Mouse (Mus musculus) heart, embryonic 12.5 days (tissue): ENCODE measurements around the gene Ndrg3. TPM values are rescaled to one million over a fixed set of nuclear protein-coding genes. Genes with fewer than 3 reads are reported as not detected.

ENCODE experiments used
- ATAC-seq: fragments of 200-750 bp; cut with Nextera tagmentation; 2 replicates; pipeline ENCODE4 v1.8.0; 2017; ENCODE audit warnings: moderate TSS enrichment, moderate library complexity; ENCODE audit not compliant: insufficient number of reproducible peaks, low FRiP score
- H3K27ac ChIP-seq: fragments of 300-500 bp; sonication (generic); 2 replicates; pipeline ENCODE4 v1.5.1; 2016; ENCODE audit warnings: mild to moderate bottlenecking, moderate library complexity; ENCODE audit not compliant: poor library complexity, severe bottlenecking
- H3K27me3 ChIP-seq: fragments of 300-500 bp; sonication (generic); replicated peaks from 2 replicates; pipeline ENCODE4 v1.6.1; 2016; ENCODE audit warnings: mild to moderate bottlenecking, moderate library complexity
- H3K36me3 ChIP-seq: fragments of 300-500 bp; sonication (generic); 2 replicates; pipeline ENCODE4 v1.6.1; 2016; ENCODE audit warnings: mild to moderate bottlenecking, moderate library complexity
- H3K4me1 ChIP-seq: fragments of 300-500 bp; sonication (generic); replicated peaks from 2 replicates; pipeline ENCODE4 v1.6.1; 2016; ENCODE audit warnings: mild to moderate bottlenecking
- H3K4me2 ChIP-seq: fragments of 300-500 bp; sonication (generic); 2 replicates; pipeline ENCODE4 v1.6.1; 2016; ENCODE audit warnings: mild to moderate bottlenecking, moderate library complexity
- H3K4me3 ChIP-seq: fragments of 300-500 bp; sonication (generic); 2 replicates; pipeline ENCODE4 v1.5.1; 2016; ENCODE audit warnings: mild to moderate bottlenecking
- H3K9ac ChIP-seq: fragments of 300-500 bp; sonication (generic); 2 replicates; pipeline ENCODE4 v1.6.1; 2016; ENCODE audit warnings: mild to moderate bottlenecking, moderate library complexity
- H3K9me3 ChIP-seq: fragments of 300-500 bp; sonication (generic); replicated peaks from 2 replicates; pipeline ENCODE4 v1.6.1; 2016; ENCODE audit warnings: mild to moderate bottlenecking, moderate library complexity
- WGBS: fragments of 180-500 bp; shearing (Covaris S2); methylation state at CpG from one replicate; pipeline ENCODE4 v1.1.7; 2016; 5-methylcytosine and 5-hydroxymethylcytosine counted together
- polyA plus RNA-seq: library from polyadenylated mRNA; unstranded; fragments of >200 nt; fragmentation: Nextera tagmentation; extraction: Ambion mirVana; gene quantifications from 2 replicates; pipeline ENCODE4 v1.2.1, GENCODE M21; 2016

Gene Ndrg3
- polyA plus RNA-seq, 1 experiment from 2014 or later, result 31.3 TPM

DNA sequence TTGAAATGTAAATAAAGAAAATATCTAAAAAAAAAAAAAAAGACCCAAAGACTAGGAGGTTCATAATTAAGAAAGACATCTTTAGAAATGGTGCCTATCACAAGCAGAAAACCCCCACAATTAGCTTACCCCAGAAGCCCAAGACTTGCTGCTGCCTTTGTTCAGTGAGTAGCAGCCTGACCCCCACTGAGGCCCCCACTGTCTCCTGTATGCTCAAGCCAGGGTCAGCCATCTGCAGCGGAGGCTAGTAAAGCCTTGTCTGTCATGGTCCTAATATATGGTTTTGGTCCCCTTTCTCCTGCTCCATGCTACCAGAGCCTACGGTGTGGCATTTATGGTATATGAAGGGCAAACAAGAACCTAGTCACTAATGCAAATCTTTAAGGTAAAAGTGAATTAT, 90.5 kb downstream of the Ndrg3 start:
- H3K27me3 ChIP-seq, result no peaks in the 10 kb centered on the region
- H3K9me3 ChIP-seq, result no peaks in the 10 kb centered on the region
- no peak overlapping the region for H3K27ac ChIP-seq
- no peak overlapping the region for H3K4me3 ChIP-seq
- H3K36me3 ChIP-seq, result no peaks in the 10 kb centered on the region
- ATAC-seq, result no peak
- peaks cover 16% of the 10 kb centered on the region for H3K4me1 ChIP-seq
- WGBS, result 81% methylated on average over 2 of the region's 2 CpGs
- no peak overlapping the region for H3K9ac ChIP-seq
- no peak overlapping the region for H3K4me2 ChIP-seq

- no peaks in the 10 kb centered on the region for H3K27me3 ChIP-seq
- no peak for ATAC-seq
- no peak overlapping the region for H3K4me2 ChIP-seq
- H3K4me3 ChIP-seq, result no peak overlapping the region
- no peak overlapping the region for H3K27ac ChIP-seq
- no peak overlapping the region for H3K9ac ChIP-seq
- no peaks in the 10 kb centered on the region for H3K9me3 ChIP-seq
- WGBS, result 42% methylated on average over 4 of the region's 4 CpGs
- H3K4me1 ChIP-seq, result peaks cover 20% of the 10 kb centered on the region
- H3K36me3 ChIP-seq, result no peaks in the 10 kb centered on the region
These were observed 92.7 kb downstream of the Ndrg3 start for GRCm38 (mm10) chr2:156899184-156899583.

GRCm38 (mm10) chr2:156898374-156898773, 93.5 kb downstream of the Ndrg3 start:
- H3K4me2 ChIP-seq, result no peak overlapping the region
- no peak overlapping the region for H3K4me3 ChIP-seq
- no peak for ATAC-seq
- peaks cover 20% of the 10 kb centered on the region for H3K4me1 ChIP-seq
- no peaks in the 10 kb centered on the region for H3K9me3 ChIP-seq
- no peak overlapping the region for H3K9ac ChIP-seq
- no peaks in the 10 kb centered on the region for H3K36me3 ChIP-seq
- no peaks in the 10 kb centered on the region for H3K27me3 ChIP-seq
- no peak overlapping the region for H3K27ac ChIP-seq
- WGBS, result 37% methylated on average over 4 of the region's 4 CpGs

DNA sequence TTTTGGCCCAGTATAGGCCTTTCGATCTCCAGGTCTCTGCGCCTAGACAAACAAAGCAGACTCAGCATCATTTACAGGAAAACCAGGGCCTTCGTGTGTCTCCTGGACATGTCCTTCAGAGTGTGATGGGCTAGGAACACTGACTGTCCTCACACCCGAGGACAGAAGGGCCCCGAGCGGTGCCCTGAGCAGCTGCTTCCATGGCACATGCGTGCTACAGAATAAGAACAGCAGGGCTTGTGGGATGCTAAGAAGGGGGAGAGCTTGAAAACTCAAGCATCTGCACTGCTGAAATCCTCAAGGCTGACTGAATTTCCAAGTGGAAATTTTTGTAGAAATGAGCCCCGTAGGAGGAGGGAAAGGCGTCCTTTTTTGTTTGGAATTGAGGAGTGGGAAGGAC, 94.8 kb downstream of the Ndrg3 start:
- no peak overlapping the region for H3K4me2 ChIP-seq
- H3K27me3 ChIP-seq, result no peaks in the 10 kb centered on the region
- no peak overlapping the region for H3K9ac ChIP-seq
- H3K4me1 ChIP-seq, result peaks cover 20% of the 10 kb centered on the region
- no peak overlapping the region for H3K4me3 ChIP-seq
- no peaks in the 10 kb centered on the region for H3K9me3 ChIP-seq
- 82% methylated on average over 9 of the region's 9 CpGs for WGBS
- no peaks in the 10 kb centered on the region for H3K36me3 ChIP-seq
- no peak for ATAC-seq
- no peak overlapping the region for H3K27ac ChIP-seq

DNA sequence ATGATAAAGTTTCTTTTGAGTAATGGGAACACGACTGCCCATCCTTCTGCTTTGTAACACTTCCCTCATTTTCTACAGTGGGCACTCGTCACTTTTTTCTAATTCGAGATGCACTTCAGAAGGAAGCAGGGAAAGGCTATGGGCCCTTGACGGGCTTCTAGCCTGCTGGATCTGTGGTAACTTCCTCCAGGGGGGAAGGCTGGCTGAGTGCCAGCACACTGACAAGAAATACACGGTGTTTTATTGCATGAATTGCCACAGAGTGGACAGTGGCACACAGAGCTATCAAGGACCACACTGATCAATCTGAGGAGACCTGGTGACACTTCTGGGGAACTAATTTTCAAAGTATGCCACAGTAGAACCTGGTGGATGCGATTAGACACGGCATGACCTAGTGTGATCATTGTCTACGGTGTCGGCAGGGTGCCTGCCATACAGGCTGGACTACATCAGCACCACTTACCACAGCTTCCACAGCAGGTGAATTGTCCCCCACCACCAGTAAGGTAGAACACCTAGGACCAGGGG, 95.4 kb downstream of the Ndrg3 start:
- H3K36me3 ChIP-seq, result no peaks in the 10 kb centered on the region
- no peak overlapping the region for H3K4me3 ChIP-seq
- no peak overlapping the region for H3K27ac ChIP-seq
- WGBS, result 63% methylated on average over 9 of the region's 9 CpGs
- H3K4me1 ChIP-seq, result peaks cover 20% of the 10 kb centered on the region
- no peaks in the 10 kb centered on the region for H3K27me3 ChIP-seq
- no peak overlapping the region for H3K9ac ChIP-seq
- H3K4me2 ChIP-seq, result no peak overlapping the region
- ATAC-seq, result no peak
- no peaks in the 10 kb centered on the region for H3K9me3 ChIP-seq

- H3K9me3 ChIP-seq, result no peaks in the 10 kb centered on the region
- no peak overlapping the region for H3K4me2 ChIP-seq
- H3K27me3 ChIP-seq, result no peaks in the 10 kb centered on the region
- no peaks in the 10 kb centered on the region for H3K36me3 ChIP-seq
- 74% methylated on average over 15 of the region's 15 CpGs for WGBS
- H3K4me1 ChIP-seq, result peaks cover 20% of the 10 kb centered on the region
- no peak overlapping the region for H3K27ac ChIP-seq
- H3K9ac ChIP-seq, result no peak overlapping the region
- ATAC-seq, result no peak
- H3K4me3 ChIP-seq, result no peak overlapping the region
These were observed 97.2 kb downstream of the Ndrg3 start for GRCm38 (mm10) chr2:156894496-156895265.

GRCm38 (mm10) chr2:156892821-156893220, 99.0 kb downstream of the Ndrg3 start:
- Histone ChIP-seq H3K9me3 (no peaks in the 10 kb centered on the region), H3K4me3 (no peak overlapping the region), H3K27ac (no peak overlapping the region), H3K9ac (no peak overlapping the region), H3K4me2 (no peak overlapping the region), H3K36me3 (no peaks in the 10 kb centered on the region), H3K4me1 (peaks cover 9% of the 10 kb centered on the region), H3K27me3 (no peaks in the 10 kb centered on the region)
- ATAC-seq, result no peak
- 63% methylated on average over 6 of the region's 6 CpGs for WGBS

- Histone ChIP-seq H3K27ac (no peak overlapping the region), H3K4me1 (peaks cover 6% of the 10 kb centered on the region), H3K4me2 (no peak overlapping the region), H3K27me3 (no peaks in the 10 kb centered on the region), H3K9me3 (no peaks in the 10 kb centered on the region), H3K36me3 (no peaks in the 10 kb centered on the region), H3K4me3 (no peak overlapping the region), H3K9ac (no peak overlapping the region)
- ATAC-seq, result no peak
- WGBS, result 61% methylated on average over 3 of the region's 3 CpGs
These were observed 99.6 kb downstream of the Ndrg3 start for GRCm38 (mm10) chr2:156892240-156892639.

- no peak for ATAC-seq
- no peaks in the 10 kb centered on the region for H3K36me3 ChIP-seq
- 68% methylated on average over 3 of the region's 3 CpGs for WGBS
- H3K9ac ChIP-seq, result no peak overlapping the region
- no peaks in the 10 kb centered on the region for H3K9me3 ChIP-seq
- no peak overlapping the region for H3K27ac ChIP-seq
- no peaks in the 10 kb centered on the region for H3K27me3 ChIP-seq
- H3K4me3 ChIP-seq, result no peak overlapping the region
- H3K4me2 ChIP-seq, result no peak overlapping the region
- H3K4me1 ChIP-seq, result no peaks in the 10 kb centered on the region
These were observed 103.4 kb downstream of the Ndrg3 start for GRCm38 (mm10) chr2:156888490-156888889.

DNA sequence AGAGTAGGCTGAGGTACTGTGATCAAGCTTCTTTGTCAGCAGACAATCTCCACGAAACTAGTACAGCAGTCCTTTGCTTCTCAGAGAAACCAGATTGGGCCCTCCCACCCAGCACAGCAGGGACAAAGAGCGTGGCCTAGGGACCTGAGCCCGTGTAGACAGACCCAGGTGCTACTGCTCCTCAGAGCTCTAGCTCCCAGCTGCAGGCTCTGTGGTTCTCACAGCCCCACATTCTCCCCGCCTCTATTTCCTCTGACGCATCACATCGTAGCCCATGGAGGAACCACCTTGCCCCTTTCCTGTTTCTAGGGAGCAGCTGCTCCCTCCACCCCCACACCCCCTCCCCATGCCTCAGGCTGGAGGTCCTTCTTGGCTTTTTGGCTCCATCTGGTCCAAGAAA, 104.8 kb downstream of the Ndrg3 start, which contains the start of gene Sla2:
Gene Sla2, minus strand, starts transcription at position 176 of the 400 bp plus-strand sequence.
- WGBS, result 48% methylated on average over 6 of the region's 6 CpGs
- no peak within 1 kb of the TSS for H3K4me3 ChIP-seq
- H3K9ac ChIP-seq, result no peak within 1 kb of the TSS
- H3K27me3 ChIP-seq, result no peaks in the 10 kb centered on the region
- ATAC-seq, result no peak
- no peaks in the 10 kb centered on the region for H3K36me3 ChIP-seq
- no peaks in the 10 kb centered on the region for H3K9me3 ChIP-seq
- H3K4me2 ChIP-seq, result no peak within 1 kb of the TSS
- H3K4me1 ChIP-seq, result no peaks in the 10 kb centered on the region
- no peak within 1 kb of the TSS for H3K27ac ChIP-seq

- 68% methylated on average over 10 of the region's 10 CpGs for WGBS
- Histone ChIP-seq H3K27ac (no peak overlapping the region), H3K4me3 (no peak overlapping the region)
These were observed 105.7 kb downstream of the Ndrg3 start for GRCm38 (mm10) chr2:156886084-156886631.

More at GRCm38 (mm10) chr2:156886084-156886631, 105.7 kb downstream of the Ndrg3 start:
- H3K4me1 ChIP-seq, result no peaks in the 10 kb centered on the region
- no peaks in the 10 kb centered on the region for H3K36me3 ChIP-seq
- no peak for ATAC-seq
- no peak overlapping the region for H3K4me2 ChIP-seq
- no peak overlapping the region for H3K9ac ChIP-seq
- no peaks in the 10 kb centered on the region for H3K27me3 ChIP-seq
- no peaks in the 10 kb centered on the region for H3K9me3 ChIP-seq
